Mouse (Mus musculus) heart, postnatal 25 days (tissue): ENCODE results near the gene Mypn. TPM values are rescaled to one million over a fixed set of nuclear protein-coding genes. Genes with fewer than 3 reads are reported as not detected.

ENCODE experiments used
- DNase-seq: peaks from one replicate; pipeline ENCODE4 v3.0.0; 2022; ENCODE audit warnings: low spot score
- intact Hi-C: fragments of 180-260 bp; cut with DNase I; formaldehyde crosslinking; loops from one replicate; pipeline ENCODE4 v1.15.1; 2025
- total RNA-seq, 2 experiments: library from RNA; stranded (reverse); gene quantifications; 2 replicates each; pipeline ENCODE4 v1.2.3; 2021

The Mypn gene
- 100 to 1,000 TPM; 101 to 108 TPM for total RNA-seq

GRCm38 (mm10) chr10:63203728-63204127 lies at the start of gene Mypn:
TSS of gene Mypn (minus strand) at chr10:63203952.
- intact Hi-C loops: no loop called here
- no peak for DNase-seq

DNA sequence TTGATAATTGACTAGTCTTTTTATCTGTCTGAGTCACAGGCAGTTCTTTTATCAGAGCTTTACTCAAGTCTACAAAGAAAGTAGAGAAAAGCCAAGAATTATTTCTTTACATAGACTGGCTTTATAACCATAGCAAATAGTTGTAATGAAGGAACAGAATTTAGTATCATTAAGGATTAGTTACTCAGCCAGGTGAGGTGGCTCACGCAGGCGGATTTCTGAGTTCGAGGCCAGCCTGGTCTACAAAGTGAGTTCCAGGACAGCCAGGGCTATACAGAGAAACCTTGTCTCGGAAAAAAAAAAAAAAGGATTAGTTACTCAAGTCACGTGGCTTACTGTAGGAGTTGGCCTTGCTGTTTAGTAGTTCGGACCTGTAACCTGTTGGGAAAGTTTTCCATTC lies 44.7 kb upstream of the Mypn start:
- intact Hi-C loops: loop anchor here (5.0 kb wide), 2 partner anchors 34 to 96 kb away; no protein-coding TSS in a partner anchor
- DNase-seq: no peak

GRCm38 (mm10) chr10:63247457-63247856 lies 43.7 kb upstream of the Mypn start:
- intact Hi-C loops: loop anchor here (5.0 kb wide), 2 partner anchors 35 to 95 kb away; no protein-coding TSS in a partner anchor
- no peak for DNase-seq

GRCm38 (mm10) chr10:63245846-63246245 lies 42.1 kb upstream of the Mypn start:
- intact Hi-C loops: loop anchor here (5.0 kb wide), 2 partner anchors 36 to 94 kb away; no protein-coding TSS in a partner anchor
- no peak for DNase-seq

DNA sequence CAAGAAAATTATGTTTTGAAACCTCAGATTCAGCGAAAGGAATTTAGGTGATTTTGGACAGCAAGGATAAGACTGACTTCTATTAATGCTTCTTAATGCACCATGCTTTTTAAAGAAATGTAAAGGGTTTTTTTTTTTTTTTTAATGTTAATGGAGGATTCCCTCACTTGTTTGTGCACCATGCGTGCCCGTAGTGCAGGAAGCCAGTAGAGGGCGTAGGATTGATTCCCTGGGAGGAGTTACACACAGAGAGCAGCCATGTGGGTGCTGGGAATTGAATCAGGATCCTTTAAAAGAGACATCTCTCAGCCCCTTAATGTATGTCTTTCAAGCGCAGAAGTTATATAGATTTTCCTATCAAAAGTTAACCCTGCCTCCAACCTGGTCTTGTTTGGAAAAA lies 41.0 kb upstream of the Mypn start:
- DNase-seq: no peak
- intact Hi-C loops: loop anchor here (1.0 to 5.0 kb wide), 6 partner anchors 38 to 592 kb away; partner anchors contain the start of genes Ddx50, Dnajc12, Hnrnph3 and Pbld2

GRCm38 (mm10) chr10:63244055-63244671 lies 40.4 kb upstream of the Mypn start:
- DNase-seq: no peak
- intact Hi-C loops: loop anchor here (1.0 to 5.0 kb wide), 4 partner anchors 94 to 592 kb away; partner anchors contain the start of genes Ddx50, Dnajc12, Hnrnph3 and Pbld2

DNA sequence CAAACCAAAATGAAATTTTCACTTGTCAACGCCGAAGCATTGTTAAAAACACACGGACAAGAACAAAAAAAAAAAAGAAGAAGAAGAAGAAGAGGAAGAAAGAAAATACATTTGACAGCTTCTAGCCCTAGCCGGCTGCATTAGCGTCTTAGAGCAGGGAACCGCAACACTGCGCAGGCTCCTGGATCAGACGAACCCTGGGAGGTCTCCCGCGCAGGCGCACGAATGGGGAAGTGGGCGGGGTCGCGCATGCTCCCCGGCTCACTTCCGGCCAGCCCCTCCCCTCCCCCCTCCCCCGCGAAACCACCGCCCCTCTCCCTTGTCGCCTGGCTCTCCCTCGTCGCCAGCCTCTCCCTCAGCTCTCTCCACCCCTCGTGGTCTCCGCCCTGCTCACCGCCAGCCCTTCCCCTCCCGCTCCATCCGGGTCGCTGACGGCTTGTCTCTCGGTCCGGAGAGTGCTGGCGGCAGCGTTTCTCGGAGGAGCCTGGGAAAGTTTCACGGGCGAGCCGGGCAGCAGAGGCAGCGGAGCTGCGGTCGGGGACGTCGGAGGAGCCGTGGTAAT lies 39.8 kb upstream of the Mypn start, which contains the start of gene Herc4:
Herc4 (plus strand) TSS at position 318 of the 562 bp plus-strand sequence.
- intact Hi-C loops: loop anchor here (1.0 to 5.0 kb wide), 4 partner anchors 95 to 591 kb away; partner anchors contain the start of genes Ddx50, Dnajc12, Hnrnph3 and Pbld2
- peak; percentile 91 for DNase-seq

GRCm38 (mm10) chr10:63242798-63243435 lies 39.2 kb upstream of the Mypn start:
- DNase-seq: no peak
- intact Hi-C loops: loop anchor here (5.0 kb wide), 3 partner anchors 139 to 591 kb away; partner anchors contain the start of genes Ddx50, Dnajc12, Hnrnph3 and Pbld2

DNA sequence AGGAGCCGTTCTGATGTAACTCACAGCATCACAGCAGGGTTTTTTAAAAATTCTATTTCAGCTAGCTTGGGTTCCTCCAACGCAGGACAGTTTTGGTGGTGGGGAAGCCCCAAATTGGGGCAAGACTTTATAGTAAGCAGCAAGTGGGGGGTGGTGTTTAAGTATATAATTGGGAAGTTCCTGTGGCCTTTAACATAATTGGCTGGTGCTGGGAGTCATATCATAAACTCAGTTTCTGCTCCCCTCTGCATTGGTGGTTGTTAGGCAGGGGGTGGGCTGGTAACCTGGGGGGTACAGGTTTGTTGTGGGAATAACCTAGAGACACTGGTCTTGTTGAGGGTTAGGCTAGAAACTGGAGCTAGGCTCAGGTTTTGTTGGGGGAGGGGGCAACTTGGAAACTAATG lies 37.1 kb upstream of the Mypn start:
- intact Hi-C loops: loop anchor here (5.0 kb wide), 3 partner anchors 141 to 589 kb away; partner anchors contain the start of genes Ddx50, Dnajc12, Hnrnph3 and Pbld2
- no peak for DNase-seq

DNA sequence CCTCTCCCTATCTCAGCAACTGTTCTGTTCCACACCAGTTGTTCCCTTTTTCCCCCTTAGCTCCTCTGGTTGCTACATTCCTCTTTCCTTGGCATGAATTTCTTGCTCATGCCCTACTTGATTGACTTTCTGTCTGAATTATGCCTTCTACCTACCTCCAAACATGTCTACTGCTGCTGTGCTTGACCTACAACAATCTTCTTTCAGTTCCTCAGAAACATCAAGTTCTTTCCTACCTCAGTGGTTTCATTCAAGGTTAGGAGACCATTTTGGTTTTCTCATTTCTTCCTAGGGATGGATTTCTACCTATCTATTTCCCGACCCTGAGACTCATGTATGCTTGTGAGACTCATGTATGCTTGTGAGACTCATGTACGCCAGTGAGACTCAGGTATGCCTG lies 36.1 kb upstream of the Mypn start:
- intact Hi-C loops: loop anchor here (5.0 kb wide), 3 partner anchors 142 to 588 kb away; partner anchors contain the start of genes Ddx50, Dnajc12, Hnrnph3 and Pbld2

GRCm38 (mm10) chr10:63238090-63238489 lies 34.3 kb upstream of the Mypn start:
- no peak for DNase-seq
- intact Hi-C loops: no loop called here

More for the DNA sequence above, 36.1 kb upstream of the Mypn start:
- DNase-seq: no peak

DNA sequence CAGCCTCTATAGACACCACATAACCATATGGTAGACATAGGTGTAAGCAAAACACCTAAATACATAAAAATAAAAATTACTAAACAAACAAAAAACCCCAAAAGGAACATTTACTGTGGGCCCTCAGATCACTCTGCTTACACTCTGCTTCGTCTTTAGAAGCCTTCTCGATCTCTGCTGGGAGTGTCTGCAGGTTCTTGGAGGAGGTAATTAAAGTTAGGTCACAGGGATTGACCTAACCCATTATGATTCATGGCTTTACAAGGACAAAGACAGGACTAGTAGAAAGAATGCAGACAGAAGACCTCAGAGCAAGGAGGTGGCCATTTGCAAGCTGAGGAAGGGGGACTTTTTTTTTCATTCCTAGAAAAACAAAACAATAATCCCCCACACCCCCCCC lies 33.5 kb upstream of the Mypn start:
- DNase-seq: no peak
- intact Hi-C loops: no loop called here

GRCm38 (mm10) chr10:63236663-63237062 lies 32.9 kb upstream of the Mypn start:
- intact Hi-C loops: no loop called here
- DNase-seq: no peak

DNA sequence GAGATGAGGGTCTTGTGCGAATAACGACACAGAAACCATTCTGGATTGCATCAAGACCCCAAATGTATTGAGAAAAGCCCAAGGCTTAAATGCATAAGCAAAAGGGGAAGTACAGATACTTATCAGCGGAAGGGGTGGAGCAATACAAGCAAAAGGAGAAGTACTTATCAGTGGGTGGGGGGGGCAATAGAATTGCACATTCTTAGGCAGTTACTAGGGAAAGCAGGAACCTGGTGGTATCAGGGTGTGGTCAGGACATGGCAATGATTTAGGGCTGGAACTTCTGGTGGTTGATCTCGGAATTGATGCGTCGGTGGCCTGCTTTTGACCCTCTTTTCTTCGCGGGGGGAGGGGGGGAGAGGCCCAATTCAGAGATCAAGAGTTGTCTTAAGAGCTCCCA lies 32.1 kb upstream of the Mypn start:
- no peak for DNase-seq
- intact Hi-C loops: no loop called here

DNA sequence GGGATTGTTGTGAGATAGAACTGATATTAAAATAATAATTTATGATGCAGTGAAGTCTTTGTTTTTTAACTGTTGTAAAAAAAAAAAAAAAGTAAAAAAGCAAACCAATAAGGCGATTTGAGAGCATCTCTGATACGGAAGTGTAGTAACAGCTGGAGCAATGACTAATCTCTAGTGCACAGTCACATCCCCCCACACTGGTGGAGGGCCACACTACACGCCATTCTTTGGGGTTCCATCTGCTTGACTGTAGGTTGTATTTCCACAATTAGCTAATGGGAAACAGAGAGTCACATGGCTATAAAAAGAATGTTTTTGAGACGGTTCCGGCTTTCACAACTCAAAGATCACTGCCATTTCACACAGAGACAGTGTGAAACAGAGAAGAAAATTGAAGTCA lies 30.4 kb upstream of the Mypn start:
- no peak for DNase-seq
- intact Hi-C loops: loop anchor here (5.0 kb wide), 1 partner anchor 37 kb away; no protein-coding TSS in a partner anchor

- DNase-seq: no peak
- intact Hi-C loops: loop anchor here (5.0 kb wide), 1 partner anchor 34 kb away; no protein-coding TSS in a partner anchor
Measured at GRCm38 (mm10) chr10:63231630-63232029, 27.9 kb upstream of the Mypn start.

- DNase-seq: no peak
Measured at GRCm38 (mm10) chr10:63230854-63231253, 27.1 kb upstream of the Mypn start.

DNA sequence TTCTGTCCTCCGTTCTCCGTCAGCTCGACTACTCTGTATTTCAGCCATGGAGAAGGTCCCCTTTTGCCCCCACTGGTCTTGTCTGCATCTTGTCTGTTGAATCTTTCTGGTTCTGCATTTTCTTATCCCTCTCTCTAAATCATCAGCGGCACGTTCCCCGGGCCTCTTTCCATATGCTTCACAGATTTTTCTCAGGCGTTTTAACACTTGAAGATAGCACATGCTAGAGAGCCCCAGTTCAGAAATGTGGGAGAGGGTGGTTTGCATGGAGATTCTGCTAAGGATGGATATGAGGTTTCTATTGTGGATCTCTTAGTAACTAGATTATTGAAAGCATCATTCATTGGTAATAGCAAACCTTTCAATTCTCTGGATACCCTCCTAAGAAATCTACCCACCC lies 26.5 kb upstream of the Mypn start:
- intact Hi-C loops: loop anchor here (5.0 kb wide), 1 partner anchor 33 kb away; no protein-coding TSS in a partner anchor
- DNase-seq: no peak

More at GRCm38 (mm10) chr10:63230854-63231253, 27.1 kb upstream of the Mypn start:
- intact Hi-C loops: loop anchor here (5.0 kb wide), 1 partner anchor 34 kb away; no protein-coding TSS in a partner anchor

- no peak for DNase-seq
Measured at GRCm38 (mm10) chr10:63224341-63224740, 20.6 kb upstream of the Mypn start.

More at GRCm38 (mm10) chr10:63224341-63224740, 20.6 kb upstream of the Mypn start:
- intact Hi-C loops: no loop called here
